Mouse (Mus musculus) lung, adult 18-20 months (tissue): Measurements from ENCODE around the gene Phf13.

Experiments used
- DNase-seq, 2 experiments: peaks; one replicate each; pipeline ENCODE4 v3.0.0; 2022; ENCODE audit warnings: mixed read lengths in 2 of 2

The Phf13 gene

DNA sequence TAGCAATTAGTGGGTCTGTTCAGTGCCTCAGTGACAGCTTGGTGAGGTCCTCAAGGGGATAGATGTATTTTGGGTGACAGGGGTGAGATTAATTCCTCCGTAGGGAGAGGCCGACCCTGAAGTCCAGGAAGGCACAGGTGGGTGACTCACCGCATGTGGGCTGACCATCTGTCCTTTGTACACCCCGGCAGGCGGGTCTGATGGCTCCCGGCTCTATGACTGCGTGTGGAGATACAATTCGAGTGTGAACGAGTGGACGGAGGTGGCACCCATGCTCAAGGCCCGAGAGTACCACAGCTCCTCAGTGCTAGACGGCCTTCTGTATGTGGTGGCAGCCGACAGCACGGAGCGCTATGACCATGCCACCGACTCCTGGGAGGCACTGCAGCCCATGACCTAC lies 16.1 kb upstream of the Phf13 start:
- no peak for DNase-seq

DNA sequence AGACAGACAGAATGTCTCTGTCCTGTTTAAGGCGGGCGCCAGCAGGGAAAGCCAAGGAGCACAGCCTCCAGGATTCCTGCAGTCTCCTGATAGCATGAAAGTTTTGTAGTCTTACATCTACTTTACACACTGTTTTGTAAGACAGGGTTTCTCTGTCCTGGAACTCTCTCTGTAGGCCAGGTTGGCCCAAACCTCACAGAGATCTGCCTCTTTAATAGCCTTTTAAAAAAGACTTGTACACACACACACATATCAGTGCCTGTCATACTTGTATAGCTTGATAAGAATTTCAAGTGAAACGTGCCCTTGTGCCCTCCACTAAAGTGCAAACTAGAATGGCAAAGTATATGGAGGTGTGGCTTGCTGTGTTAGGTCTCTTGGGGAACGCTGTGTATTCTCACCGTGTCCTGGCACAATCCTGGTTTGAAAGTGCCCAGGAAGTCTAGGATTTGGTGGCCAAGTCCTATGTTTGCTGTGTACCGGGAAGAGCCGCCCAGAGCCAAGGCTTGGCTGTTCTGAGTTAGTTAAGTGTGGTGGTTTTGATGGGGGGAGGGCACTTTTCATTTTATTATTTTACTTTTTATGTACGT lies 15.2 kb upstream of the Phf13 start:
- DNase-seq, result peak; percentile 52 to 73

DNA sequence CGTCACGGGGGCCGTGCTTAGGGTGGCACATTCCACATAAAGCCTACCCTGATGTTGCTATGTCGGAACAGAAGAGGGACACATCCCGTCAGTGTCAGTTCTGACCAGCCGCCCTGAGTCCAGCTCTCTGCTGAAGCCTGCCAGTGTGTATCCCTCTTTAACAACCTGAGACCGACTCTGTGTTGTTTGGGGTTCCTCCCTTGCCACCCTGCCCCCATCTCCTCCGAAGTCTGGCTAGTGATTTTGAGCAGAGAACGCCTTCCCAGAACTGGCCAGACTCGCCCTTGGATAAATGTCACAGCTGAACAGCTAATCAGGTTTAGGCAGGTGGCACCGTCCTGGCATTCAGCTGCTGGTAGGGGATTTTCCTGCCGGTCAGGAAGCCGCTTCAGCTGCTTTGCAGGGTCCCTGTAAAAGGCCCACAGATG lies 14.7 kb upstream of the Phf13 start:
- peak; percentile 31 to 48 for DNase-seq

DNA sequence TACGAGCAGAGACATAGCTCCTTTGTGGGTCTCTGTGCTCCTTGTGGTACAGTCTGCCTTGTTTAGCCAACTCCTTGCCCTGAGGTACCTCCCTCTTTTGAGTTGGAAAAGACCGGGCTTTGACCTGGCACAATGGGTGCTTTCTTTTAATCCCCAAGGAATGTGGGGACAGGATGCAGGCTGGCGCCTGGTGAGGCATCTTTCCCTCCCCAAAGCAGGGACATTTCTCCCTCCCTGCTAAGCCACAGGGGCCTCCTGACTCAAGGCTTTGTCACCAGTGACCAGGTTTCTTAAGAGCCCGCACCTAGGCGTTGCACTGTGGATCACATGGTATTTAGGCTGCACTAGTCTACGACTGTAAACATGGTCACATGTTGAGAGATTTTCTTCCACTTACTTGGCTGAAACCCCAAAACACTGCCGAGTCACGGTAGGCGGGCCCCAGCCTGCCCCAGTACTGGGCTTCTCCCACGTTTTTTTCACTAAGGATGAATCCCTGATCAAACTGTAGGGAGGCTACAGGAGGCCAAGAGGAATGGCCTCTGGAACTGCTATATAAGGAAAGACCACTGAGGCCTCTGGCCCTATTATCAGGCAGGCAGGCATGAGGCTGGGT lies 14.1 kb upstream of the Phf13 start:
- peak; percentile 74 to 81 for DNase-seq

DNA sequence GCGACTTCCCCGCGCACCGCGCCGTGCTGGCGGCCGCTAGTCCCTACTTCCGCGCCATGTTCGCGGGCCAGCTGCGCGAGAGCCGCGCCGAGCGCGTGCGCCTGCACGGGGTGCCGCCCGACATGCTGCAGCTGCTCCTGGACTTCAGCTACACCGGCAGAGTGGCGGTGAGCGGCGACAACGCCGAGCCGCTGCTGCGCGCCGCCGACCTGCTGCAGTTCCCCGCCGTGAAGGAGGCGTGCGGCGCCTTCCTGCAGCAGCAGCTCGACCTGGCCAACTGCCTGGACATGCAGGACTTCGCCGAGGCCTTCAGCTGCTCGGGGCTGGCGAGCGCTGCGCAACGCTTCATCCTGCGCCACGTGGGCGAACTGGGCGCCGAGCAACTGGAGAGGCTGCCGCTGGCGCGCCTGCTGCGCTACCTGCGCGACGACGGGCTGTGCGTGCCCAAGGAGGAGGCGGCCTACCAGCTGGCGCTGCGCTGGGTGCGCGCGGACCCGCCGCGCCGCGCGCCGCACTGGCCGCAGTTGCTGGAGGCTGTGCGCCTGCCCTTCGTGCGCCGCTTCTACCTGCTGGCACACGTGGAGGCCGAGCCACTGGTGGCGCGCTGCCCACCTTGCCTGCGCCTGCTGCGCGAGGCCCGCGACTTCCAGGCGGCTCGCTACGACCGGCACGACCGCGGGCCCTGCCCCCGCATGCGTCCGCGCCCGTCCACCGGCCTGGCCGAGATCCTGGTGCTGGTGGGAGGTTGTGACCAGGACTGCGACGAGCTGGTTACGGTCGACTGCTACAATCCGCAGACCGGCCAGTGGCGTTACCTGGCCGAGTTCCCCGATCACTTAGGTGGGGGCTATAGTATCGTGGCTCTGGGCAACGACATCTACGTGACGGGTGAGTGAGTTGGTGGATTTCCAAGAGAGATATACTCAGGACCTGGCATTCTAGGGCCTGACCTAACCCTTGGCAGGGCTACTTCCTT lies 13.3 kb upstream of the Phf13 start:
- peak; percentile 62 to 66 for DNase-seq

DNA sequence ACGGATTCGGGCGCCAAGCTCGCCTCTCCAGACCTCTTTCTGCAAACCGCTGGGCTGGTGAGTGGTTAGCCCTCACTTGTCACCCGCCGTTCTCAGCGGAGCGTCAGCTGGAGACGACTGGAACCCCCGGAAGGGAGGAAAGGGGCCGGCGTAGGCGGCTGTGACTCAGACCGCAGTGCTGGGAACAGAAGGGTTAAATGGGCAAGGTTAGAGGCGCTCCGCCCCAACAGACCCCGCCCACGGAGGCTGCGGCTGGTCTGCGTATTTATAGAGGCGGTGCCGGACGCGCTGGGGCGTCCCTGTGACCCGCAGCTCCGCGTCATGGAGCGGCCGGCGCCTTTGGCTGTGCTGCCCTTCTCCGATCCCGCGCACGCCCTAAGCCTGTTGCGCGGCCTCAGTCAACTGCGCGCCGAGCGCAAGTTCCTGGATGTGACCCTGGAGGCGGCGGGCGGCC lies 12.6 kb upstream of the Phf13 start, which contains the start of gene Klhl21:
Klhl21 (plus strand) TSS at position 182 of the 454 bp plus-strand sequence.
- peak; percentile 96 to 97 for DNase-seq

DNA sequence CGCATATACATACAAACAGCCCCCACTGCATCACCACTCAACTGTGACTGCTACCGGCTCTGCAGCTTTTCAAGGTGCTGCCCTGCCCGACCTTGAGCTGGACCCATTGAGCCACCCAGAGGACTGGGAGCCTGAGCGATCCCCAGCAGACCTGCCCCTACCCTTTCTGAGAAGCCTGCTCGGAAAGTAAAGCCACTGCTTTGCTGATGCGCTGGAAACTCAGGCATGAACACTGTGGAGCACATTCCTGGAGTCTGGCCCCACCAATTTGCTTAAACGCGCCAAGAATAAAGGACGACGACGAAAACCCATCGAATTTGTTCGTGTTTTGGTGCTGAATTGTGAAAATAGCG lies 12.1 kb upstream of the Phf13 start:
- peak; percentile 38 to 41 for DNase-seq

DNA sequence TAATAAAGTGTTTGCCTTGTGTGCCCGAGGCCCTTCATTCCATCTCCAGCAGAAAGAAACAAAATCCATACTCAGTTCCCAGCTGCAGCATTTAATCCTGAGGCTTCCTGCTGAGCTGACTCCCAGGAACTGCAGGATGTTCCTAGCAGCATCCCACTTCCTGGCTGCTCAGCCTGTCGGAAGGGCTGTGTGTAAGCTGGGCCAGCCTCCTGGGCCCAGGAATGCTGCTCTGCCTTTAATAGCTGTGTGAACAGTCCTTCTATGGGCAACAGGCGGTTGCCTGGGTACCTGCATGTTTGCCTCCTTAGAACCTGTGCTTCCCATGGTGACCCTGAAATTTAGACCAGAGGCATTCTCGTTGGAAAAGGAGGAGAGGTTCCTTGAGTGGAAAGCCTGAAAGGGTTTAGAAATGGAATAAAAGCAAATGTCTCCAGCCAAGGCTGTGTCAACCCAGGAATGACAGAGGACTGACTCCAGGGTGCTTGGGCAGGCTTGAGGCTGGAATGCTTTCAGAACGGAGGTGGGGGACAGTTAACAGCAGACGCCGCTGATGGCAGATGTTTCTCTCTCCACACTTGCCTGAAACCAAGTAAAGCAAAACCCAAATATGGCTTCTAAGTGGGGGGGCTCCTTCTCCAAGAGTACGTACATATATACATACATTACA lies 11.6 kb upstream of the Phf13 start:
- DNase-seq, result peak; percentile 56 to 72

DNA sequence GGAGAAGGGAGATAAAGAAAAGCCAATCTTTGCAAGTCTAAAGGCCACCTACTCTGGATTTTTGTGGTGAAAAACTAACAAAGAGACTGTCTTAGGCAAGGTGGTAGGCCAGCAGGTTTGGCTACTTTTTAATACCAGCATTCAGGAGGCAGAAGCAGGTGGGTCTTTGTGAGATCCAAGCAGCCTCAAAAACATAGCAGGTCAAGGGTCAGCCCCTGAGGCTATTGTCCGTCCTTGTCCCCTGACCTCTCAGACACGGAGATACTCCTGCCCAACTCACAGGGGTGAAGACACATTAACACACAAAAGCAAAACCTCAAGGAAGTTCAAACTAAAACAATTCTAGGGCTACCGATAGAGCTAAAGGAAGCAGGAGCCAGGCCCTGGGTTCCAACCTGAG lies 10.8 kb upstream of the Phf13 start:
- DNase-seq, result no peak

DNA sequence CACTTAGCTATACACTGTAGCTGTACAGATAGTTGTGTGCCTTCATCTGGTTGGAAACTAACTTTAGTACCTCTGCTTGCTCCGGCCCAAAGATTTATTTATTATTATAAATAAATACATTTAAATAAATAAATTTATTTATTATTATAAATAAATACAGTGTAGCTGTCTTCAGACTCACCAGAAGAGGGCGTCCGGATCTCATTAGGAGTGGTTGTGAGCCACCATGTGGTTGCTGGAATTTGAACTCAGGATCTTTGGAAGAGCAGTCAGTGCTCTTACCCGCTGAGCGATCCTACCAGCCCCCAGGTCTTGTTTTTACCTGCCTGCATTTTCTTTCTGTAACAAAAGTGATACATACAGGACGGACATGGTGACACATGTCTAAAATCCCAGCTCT lies 10.1 kb upstream of the Phf13 start:
- DNase-seq, result no peak

DNA sequence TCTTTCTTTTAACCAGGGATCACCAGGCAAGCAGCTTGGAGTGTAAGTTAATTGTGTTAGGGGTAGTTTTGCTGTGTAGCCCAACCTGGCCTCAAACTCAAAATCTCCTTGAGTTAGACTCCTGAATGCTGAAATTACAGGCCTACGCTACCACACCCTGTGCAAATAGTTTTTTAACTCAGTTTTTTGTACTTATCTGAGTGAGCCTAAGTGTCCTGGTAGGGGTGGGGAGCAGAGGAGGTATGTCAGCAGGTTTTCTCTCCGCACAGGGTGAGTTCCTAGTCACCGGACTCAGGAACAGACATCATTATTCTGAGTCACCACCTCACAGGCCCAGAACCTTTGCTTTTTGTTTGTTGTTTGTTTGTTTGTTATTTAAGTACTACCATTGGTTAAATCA lies 6.0 kb upstream of the Phf13 start:
- no peak for DNase-seq

DNA sequence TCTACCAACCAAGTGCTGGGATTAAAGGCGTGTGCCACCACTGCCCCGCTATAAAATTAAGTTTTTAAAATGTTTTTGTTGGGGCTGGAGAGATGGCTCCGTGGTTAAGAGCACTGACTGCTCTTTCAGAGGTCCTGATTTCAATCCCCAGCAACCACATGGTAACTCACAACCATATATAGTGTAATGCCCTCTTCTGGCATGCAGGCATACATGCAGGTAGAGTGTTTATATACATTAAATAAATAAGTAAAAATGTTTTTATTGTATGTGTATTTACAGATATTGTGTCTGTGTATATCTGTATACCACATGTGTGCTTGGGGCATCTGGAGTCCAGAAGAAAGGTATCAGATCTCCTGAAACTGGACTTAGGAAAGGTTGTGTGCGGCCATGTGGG lies 5.3 kb upstream of the Phf13 start:
- no peak for DNase-seq

DNA sequence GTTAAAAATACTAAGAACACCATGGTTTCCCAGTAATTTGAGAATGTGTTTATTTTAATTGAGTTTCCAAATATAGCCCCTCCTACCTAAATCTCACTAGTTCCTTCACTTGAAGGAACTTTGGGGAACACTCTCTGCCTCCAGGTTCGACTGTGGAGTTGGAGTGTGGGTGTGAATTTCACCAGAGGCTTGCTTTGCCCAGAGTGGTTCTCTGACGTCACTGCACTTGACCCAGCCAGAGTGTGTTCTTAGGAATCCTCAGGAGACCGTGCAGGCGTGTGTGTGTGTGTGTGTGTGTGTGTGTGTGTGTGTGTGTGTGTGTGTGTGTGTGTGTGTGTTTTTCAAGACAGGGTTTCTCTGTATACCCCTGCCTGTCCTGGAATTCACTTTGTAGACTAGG lies 4.8 kb upstream of the Phf13 start:
- DNase-seq, result peak; percentile 81 to 89

DNA sequence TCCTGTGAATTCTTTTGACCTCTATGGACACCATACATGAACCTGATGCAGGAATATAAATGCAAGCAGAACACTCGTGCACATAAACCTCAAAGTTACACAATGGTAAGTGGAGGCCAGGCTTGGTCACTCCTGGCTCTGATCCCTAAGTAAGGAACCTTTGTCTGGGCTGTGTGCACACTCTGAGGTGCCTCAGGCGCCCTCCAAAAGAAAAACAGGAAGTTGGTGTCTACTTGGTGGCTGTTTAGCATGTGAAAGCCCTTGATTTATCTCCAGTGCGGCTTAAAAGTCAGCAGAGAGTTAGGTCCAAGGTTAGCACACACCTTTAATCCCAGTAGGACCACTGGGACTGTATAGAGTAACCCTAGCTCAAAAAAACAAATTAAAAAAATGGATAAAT lies 3.4 kb upstream of the Phf13 start:
- no peak for DNase-seq

DNA sequence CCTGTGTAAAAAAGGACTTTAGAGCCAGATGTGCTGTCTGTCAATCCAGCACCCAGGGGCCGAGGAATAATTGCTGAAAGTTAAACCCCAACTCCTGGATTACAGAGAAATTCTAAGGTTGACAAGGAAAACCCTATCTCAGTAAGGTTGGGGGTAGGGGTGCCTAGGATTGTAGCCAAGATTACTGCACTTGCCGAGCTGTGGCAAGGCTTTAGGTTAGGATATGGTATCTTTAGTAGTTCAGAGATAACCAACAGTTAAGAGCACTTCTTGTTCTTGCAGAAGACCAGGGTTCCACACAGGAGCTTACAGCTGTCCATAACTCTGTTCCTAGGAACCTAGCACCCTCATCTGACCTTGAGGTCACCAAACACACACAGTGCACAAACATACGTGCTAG lies 1.6 kb upstream of the Phf13 start:
- DNase-seq, result no peak

DNA sequence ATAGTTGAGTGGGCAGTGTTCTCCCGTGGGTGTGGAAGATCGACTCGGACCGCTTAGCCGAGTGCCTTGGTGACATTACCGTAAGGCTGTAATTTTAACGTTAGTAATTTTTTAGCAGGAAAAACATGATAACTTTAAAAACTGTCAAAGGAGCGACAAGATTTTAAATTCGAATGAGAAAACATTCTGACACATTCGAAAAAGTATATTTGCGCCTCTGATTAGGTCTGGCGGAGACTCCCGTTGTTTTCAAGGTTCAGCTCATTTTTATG lies 829 bp upstream of the Phf13 start:
- DNase-seq, result no peak

DNA sequence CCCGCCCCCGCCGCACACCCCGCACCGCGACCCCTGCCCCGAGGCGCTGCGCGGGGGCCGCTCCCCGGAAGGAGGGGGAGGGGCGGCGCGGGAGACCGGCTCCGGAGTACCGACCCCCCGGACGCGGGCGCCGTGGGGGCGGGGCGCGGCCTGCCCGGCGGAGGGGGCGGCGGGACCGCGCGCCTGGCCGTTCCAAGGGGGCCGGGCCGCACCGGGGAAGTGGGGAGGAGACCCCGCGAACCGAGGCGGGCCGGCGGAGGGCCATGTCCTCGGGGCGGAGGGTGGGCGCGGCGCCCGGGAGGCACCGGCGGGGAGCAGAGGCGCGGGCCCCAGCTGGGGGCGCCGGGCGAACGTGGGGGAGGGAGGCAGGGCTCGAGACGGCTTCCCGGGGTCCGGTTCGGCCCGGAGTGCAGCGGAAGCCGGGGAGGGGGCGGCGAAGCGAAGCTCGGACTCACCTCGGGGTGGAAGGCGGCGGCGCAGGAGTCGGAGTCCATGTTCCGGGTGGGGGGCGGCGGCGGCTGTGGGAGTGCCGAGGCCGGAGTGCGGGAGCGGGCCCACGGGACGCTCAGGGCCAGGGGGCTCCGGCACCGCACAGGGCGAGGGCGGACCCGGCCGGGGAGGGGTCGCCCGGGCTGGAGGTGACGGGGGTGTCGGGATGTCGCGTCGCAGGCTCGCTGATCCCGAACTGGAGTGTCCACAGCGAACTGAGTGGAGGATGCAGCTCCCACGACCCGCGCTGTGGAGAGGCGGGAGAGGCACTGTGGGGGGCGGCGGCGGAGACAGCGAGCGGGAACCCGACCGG lies 486 bp downstream of the Phf13 start:
- DNase-seq, result peak in 1 of 2 experiments; percentile 14

DNA sequence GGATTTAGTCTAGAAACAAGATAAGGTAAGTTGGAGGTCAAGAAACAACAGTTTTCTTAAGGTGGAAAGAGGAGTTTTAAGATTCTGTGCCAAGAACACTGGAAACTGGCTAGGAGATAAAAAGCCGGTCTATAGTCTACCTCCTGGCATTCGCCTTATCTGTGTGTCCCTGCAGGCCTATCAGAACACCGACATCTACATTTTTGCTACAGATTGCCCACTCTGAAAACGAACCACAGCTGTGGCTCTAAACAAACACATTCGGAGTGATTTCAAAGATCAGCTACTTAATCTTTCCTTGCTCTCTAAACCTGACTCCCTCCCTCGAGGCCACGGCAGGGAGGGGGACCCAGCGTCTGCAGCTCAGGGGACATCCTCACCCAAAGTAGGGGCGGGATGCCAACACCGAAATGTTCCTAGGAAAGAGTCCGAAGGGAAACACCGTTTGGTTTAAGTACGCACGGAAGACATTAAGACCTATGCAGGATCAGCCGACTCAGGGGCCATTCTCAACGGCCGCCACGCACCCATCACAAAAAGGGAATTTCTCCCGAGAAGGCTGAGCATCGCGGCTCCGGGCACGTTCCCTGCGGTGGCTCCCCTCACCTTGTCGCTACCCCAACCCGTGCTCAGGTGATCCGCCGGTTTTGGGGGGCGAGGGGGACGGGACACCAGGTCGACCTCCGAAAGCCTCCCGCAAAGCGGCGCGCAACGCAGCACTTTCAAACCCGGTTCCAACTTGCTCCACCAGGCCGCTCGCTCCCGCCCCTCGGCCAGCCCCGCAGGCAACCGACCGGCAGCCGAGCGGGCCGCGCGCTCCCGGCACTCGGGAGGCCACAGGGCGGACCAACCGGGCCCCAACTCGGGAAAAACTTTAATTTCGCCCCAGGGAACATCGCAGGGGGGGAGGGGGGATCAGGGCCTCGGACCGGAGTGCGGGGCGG lies 1.6 kb downstream of the Phf13 start:
- peak in 1 of 2 experiments; percentile 27 for DNase-seq

DNA sequence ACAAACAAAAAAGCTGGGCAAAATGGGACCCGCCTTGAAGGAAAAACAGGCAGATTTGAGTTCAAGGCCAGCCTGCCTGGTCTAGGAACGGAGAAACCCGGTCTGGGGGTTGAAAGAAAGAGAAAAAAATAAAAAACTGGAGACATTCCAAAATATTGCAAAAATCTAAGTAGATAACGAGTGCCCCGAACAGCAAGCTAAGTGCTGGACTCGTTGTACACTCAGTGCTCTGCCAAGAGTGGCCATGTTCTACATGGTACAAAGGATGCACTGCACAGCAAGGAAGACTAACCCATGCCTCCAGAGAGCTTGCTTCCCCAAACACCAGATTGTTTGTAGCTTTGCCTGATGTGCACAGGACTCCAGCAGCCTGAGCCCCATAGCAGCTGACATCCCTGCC lies 3.0 kb downstream of the Phf13 start:
- DNase-seq, result no peak

DNA sequence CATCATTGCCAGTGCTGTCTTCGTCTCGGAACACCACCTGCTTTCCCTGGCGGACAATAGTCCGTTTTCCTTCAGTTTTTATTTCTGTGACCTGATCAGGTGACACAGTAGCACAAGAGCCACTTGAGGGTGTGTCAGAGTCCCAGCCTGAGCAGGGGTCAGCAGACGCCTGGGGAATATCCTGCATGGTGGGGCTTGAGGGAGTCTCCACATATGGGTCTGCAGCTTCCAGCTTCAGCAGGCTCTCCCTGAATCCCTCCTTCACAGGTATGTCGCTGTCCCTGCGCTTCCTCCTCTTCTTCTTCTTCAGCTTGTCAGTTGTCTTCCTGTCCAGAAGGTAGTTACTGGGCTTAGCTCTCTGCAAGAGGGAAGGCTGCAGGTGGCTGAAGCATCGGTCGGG lies 4.0 kb downstream of the Phf13 start:
- DNase-seq, result no peak

DNA sequence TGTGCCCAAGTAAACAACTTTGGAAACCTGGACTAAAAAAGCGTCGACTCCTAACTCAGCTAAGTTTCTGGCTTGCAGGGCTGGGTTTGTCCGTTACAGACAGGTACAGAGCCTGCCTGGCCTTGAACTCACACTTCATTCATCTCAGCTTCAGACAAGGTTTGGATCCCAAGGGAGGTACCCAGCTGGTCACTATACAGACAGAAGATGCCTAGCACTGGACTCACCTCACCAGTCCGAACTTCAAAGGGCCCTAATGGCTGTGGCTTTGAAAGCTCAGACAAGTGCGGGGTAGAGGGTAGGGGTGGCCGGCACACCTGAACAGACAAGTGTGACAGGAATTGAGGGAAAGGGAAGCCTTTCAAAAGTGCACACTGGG lies 7.0 kb downstream of the Phf13 start:
- DNase-seq, result no peak
